Mouse (Mus musculus) heart, postnatal 14 days (tissue): ENCODE results near the gene Mov10l1. TPM values are rescaled to one million over a fixed set of nuclear protein-coding genes. Genes with fewer than 3 reads are reported as not detected.

Experiments
- DNase-seq, 2 experiments: peaks; one replicate each; pipeline ENCODE4 v3.0.0; 2021 to 2022
- intact Hi-C: fragments of 180-260 bp; cut with DNase I; formaldehyde crosslinking; loops from one replicate; pipeline ENCODE4 v1.15.1; 2025
- total RNA-seq, 2 experiments: library from RNA; stranded (reverse); gene quantifications; 2 replicates each; pipeline ENCODE4 v1.2.3; 2021

The Mov10l1 gene
- total RNA-seq, 2 experiments from 2014 or later = 72.2 to 81.8 TPM

- no peak for DNase-seq
- intact Hi-C loops = no loop called here
These were observed 18.5 kb downstream of the Mov10l1 start for GRCm38 (mm10) chr15:89001245-89001644.

DNA sequence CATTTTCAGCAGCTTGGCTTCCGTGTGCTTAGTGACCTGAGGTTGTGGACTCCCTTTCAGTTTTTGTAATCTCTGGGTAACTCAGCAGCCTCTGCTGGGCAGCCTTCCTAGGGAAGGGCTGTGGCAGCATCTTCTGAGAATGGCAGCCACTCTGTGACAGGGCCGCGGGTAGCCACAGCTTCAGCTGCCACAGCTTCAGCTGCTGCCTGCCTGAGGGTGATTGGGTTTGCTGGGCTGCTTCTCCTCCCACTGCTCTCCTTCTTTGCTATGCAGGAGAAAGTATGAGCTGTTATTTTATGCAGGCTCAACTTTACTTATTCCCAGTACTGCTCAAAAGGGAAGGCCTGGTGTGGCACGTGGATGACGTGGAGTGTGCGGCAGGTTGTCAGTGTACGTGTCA, 24.3 kb downstream of the Mov10l1 start:
- intact Hi-C loops = no loop called here
- DNase-seq = no peak

- intact Hi-C loops = no loop called here
- no peak for DNase-seq
These were observed 25.1 kb downstream of the Mov10l1 start for GRCm38 (mm10) chr15:89007781-89008180.

DNA sequence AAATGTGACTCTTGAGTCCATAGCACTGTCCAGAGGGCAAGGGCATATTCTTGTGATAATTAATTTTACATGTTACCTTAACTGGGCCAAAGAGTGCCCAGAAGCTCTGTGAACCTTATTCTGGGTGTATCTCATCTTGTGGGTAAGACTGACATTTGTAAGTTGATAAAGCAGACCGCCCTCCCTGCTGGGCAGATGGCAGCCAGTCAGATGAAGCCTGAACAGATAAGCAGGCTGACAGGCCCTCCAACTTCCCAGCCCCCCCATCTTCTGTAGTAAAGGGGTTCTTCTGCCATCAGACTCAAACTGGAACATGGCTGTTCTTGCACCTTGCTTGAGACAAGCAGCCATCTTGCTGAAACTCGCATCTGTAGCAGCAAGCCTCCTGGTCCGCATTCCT, 34.0 kb downstream of the Mov10l1 start:
- intact Hi-C loops = no loop called here
- no peak for DNase-seq

- intact Hi-C loops = no loop called here
- peak; percentile 18 to 41 for DNase-seq
These were observed 37.4 kb downstream of the Mov10l1 start for GRCm38 (mm10) chr15:89020085-89020484.

DNA sequence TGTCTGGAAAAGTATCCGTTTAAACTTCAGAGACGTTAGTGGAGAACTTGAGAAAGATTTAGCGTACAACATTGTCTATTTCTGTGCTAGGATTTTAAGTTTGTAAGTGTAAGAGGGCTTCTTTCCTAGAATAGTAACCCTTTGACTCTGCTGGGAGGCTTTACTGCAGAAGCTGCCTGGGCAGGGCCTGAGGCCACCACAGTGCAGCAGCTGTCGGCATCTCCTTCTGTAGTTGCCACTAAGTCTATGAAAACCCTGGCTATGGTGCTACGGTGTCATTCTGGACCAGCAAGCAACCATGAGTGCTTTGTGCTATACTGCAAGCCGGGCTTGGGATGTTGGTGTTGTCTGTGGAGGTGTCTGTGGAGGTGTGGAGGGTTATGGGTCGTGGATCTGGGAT, 37.8 kb downstream of the Mov10l1 start:
- intact Hi-C loops = no loop called here
- no peak for DNase-seq

- DNase-seq = no peak
- intact Hi-C loops = no loop called here
These were observed 61.7 kb downstream of the Mov10l1 start for GRCm38 (mm10) chr15:89044381-89044780.

DNA sequence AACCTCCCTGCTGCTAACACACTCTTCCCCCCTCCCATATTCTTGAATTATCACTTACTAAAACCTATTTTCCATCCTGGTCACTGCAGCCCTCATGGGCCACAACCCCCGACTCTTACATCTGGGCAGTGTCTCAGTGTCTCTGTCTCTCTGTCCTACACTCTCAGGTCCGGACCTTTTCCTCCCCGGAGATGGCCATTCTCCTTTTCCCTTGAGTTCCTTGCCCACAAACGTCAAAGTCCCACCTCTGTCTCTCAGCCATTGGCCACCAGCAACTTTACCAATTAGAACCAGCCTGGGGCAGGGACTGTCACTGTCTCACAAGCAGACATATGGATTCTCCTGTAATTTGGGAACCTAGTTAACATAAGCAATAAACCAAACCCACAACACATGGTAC, 63.6 kb downstream of the Mov10l1 start:
- no peak for DNase-seq
- intact Hi-C loops = no loop called here

- DNase-seq = no peak
These were observed 72.0 kb downstream of the Mov10l1 start for GRCm38 (mm10) chr15:89054666-89055065.

DNA sequence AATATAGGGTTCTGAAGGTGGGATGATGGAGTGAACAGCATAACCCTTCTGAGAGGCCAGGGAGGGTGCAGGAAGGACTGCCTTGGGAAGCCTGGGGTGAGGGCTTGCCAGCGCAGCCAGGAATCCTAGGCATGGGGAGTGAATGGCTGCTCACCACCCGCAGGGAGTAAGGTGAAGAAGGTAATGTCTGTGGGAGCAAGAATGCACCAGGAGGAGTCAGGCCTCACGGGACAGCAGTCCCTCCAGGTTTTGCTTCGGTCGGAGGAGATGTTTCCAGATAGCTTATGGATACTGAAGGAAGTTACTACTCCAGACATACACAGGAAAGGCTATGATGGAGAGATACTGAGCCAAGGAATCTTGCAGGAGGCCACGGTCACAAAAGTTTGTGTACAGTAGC, 76.0 kb downstream of the Mov10l1 start:
- peak in 1 of 2 experiments; percentile 0 for DNase-seq
- intact Hi-C loops = no loop called here

More at GRCm38 (mm10) chr15:89054666-89055065, 72.0 kb downstream of the Mov10l1 start:
- intact Hi-C loops = no loop called here

DNA sequence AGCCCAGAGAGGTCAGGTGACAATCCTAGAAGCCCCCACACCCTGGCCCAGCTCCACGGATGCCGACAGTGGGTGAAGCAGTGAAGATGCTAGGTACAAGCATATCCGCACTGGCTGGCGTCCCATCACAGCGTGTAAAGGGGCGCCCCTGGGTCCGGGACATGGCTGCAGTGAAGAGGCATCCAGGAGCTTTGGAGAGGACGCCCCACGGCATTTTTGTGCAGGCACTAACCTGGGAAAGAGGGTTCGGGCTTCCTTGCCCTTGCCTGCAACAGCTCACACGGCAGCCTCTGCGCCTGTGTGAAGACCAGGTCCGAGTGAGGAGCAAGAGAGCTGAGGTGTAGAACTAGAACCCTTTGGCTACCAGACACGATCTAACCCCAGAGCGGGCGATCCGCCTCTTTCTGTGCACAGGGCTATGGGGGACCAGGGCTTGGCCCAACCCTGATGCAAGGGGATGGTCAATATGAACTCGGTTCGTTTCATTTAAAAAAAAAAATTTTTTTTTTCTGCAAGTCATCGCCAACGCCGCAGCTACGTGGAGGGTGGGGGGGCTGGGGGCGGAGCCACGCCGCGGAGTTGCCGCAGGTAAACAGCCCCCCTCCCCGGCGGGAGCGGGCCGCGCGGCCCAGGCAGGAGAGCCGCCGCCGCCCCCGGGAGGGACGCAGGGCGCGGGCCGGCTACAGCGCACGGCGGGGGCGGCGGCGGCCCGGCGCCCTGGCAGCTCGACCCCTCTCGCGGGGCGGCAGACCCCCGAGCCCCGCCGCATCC, 76.6 kb downstream of the Mov10l1 start, which contains the start of gene Panx2:
Panx2 (plus strand) TSS at position 574 of the 771 bp plus-strand sequence.
- intact Hi-C loops = no loop called here
- DNase-seq = peak in 1 of 2 experiments; percentile 5

DNA sequence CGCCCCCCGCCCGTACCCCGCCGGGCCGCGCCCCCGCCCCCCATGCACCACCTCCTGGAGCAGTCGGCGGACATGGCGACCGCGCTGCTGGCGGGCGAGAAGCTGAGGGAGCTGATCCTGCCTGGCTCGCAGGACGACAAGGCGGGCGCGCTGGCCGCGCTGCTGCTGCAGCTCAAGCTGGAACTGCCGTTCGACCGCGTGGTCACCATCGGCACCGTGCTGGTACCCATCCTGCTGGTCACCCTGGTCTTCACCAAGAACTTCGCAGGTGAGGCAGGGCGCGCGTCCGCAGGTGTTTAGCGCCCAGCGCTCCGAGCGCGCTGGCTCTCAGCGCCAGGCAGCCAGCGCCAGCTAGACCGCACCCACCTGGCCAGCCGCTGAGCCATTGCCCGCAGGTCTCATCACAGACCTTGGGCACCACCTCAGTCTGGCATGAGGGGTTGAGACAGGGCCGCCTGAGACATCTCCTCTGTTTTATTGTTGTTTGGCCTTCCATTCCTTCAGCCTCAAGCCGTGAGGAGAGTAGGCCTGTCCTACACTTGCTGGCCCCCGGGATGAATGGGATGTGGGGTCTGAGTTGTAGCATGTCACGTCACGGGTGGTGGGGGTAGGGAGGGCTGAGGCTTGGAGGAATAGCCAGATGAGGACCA, 77.4 kb downstream of the Mov10l1 start:
- intact Hi-C loops = no loop called here
- DNase-seq = peak in 1 of 2 experiments; percentile 31

DNA sequence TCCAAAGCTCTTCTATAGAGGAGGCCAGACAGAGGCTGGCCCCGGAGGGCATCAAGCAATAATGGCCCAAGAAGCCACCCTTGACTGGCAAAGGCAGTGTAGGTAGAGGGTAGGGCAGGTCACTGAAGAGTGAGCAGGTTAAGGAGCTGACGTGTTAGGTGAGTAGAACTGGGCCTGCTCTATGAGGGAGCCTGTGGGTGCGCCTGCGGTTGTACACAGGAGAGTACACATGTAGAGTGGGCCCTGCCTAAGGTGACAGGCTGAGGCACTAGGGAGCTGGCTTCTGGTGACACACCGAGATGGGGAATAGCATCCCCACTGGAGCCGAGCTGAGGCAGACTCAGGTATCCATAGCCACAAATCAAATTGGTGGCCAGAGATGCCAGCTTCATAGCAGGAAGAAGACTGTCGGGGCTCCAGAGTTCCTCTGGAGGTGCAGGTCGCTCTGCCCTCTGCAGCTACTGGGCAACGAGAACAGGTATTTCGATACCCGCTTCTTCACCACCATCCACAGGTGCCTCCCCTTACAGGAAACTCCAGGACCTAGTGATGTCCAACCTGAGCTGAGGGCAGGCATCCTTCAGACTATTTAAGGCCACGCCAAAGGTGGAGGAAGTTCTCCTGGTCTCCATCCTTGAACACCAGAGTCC, 78.2 kb downstream of the Mov10l1 start:
- intact Hi-C loops = no loop called here
- no peak for DNase-seq

DNA sequence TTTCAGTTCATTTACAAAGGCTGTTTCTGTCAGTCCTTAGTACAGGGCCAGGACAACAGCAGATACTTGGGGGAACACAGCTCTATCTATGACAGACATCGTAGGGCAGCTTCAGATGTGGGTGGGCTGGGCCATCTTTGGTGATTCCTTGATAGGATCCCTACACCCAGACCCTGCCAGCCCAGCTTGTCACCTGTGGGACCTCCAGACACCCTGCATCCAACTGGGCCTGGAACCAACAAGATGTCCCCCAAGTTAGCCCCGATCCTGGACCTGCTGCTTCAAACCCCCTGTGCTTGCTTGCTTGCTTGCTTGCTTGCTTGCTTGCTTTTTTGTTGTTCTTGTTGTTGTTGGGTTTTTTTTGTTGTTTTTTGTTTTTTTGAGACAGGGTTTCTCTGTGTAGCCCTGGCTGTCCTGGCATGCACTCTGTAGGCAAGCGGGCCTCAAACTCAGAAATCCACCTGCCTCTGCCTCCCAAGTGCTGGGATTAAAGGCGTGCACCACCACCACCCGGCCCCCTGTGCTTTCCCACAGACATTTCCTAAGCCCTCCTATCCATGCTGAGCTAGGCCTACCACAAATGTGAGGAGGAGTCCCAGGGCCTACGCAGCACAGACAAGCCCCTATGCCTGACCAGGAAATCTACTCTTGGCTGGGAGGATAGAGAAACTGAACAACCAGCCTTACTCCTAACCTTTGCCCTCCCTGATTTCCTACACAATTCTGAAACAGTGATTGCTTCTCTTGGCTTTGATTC, 79.2 kb downstream of the Mov10l1 start:
- intact Hi-C loops = no loop called here
- no peak for DNase-seq

DNA sequence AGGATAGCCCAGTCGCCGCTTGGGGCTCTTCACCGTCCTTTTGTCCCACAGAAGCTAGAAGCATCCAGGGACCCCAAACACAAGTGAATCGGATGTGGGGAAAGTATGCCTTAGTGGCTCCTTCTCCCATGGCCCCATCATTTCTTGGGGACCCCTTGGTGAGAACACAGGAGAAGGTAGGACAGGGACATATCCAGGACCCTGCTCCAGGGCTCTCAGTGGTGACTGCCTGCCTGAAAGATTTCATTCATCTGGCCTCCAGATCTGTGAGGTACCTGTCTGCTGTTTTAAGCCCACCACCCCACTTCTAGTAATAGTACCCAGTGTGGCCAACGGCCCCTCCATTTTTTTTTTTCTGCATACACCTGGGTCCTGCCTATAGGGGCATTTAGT, 79.8 kb downstream of the Mov10l1 start:
- no peak for DNase-seq
- intact Hi-C loops = no loop called here

GRCm38 (mm10) chr15:89063001-89063400, 80.3 kb downstream of the Mov10l1 start:
- no peak for DNase-seq
- intact Hi-C loops = no loop called here

- no peak for DNase-seq
These were observed 80.8 kb downstream of the Mov10l1 start for GRCm38 (mm10) chr15:89063536-89063935.

DNA sequence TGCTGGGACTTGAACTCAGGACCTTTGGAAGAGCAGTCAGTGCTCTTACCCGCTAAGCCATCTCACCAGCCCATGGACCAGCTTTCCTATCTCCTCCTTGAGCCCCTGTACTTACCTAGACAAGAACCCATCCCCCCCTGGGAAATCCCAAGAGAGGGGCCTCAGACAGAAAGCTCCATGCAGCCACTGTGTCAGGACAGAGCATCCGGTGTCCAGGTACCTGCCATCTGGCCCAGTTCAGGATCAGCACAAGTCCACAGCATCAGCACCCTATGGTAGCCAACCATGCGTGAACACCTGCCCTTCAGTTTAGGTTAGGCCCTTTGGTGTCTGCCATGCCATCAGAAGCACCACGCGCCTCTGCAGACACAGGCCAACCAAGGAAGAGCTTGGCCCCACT, 82.2 kb downstream of the Mov10l1 start:
- intact Hi-C loops = loop anchor here (5.0 kb wide), 1 partner anchor 38 kb away; no protein-coding TSS in a partner anchor
- DNase-seq = no peak

More at GRCm38 (mm10) chr15:89063536-89063935, 80.8 kb downstream of the Mov10l1 start:
- intact Hi-C loops = no loop called here

DNA sequence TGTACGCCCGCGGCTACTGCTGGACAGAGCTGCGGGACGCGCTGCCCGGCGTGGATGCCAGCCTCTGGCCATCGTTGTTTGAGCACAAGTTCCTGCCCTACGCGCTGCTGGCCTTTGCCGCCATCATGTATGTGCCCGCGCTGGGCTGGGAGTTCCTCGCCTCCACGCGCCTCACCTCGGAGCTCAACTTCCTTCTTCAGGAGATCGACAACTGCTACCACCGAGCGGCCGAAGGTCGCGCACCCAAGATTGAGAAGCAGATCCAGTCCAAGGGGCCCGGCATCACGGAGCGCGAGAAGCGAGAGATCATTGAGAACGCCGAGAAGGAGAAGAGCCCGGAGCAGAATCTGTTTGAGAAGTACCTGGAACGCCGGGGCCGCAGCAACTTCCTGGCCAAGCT, 84.9 kb downstream of the Mov10l1 start:
- no peak for DNase-seq
- intact Hi-C loops = loop anchor here (5.0 kb wide), 1 partner anchor 40 kb away; no protein-coding TSS in a partner anchor

DNA sequence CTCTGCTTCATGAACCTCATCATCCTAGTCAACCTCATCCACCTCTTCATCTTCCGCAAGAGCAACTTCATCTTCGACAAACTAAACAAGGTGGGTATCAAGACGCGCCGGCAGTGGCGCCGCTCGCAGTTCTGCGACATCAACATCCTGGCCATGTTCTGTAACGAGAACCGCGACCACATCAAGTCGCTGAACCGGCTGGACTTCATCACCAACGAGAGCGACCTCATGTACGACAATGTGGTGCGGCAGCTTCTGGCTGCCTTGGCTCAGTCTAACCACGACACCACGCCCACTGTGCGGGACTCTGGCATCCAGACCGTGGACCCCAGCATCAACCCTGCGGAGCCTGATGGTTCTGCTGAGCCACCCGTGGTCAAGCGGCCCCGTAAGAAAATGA, 85.5 kb downstream of the Mov10l1 start:
- no peak for DNase-seq
- intact Hi-C loops = loop anchor here (5.0 kb wide), 1 partner anchor 41 kb away; no protein-coding TSS in a partner anchor
